Mouse (Mus musculus) C3H10T1/2 (cell line): ENCODE results near the gene Nrn1. TPM values are rescaled to one million over a fixed set of nuclear protein-coding genes. Genes with fewer than 3 reads are reported as not detected.

Experiments
- polyA plus RNA-seq, 2 experiments: library from polyadenylated mRNA; unstranded; fragments of >200 nt; fragmentation: generic; extraction: Trizol; gene quantifications; one replicate each; pipeline ENCODE4 v1.2.1; 2012; ENCODE audit warnings: missing spikeins in 2 of 2

Nrn1 gene
- not detected for polyA plus RNA-seq

DNA sequence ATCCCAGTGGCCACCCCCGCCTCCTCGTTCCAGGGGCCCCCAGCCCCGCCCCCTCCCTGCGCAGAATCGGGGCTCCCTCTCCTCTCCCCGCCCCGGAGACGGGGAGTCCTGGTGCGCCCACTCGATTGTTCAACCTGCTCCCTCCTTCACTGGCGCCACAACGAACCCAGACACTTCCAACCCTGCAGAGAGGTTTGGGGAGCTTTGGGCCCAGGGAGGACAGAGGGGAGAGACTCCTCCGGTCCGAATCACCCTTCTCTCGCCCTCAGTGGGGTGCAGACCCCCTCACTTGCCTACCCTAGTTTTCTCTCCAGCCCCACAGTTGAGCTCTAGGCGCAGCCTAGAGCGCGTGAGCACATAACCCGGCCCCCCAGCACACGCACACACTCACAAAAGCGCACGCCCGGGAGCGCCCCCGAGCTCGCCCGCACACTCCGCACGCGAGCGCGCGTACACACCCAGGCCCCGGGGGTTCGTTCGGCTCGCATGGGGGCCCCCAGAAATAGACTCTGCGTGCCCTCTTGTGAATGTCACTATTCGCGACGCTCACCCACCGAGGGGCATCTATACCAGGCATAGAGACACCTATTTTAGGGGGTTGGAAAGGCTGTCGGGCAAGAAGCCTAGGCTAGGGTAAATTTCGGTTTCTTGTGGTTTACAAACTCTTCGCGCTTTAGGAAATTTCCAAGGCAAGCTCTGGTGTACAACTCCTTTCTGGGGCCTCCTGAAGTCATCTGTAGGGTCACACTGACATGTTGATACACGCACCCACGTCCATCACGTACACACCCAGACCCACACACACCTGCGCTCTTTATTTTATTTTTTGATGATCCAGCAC, at the start of gene Nrn1:
Gene Nrn1, minus strand, starts transcription at position 401 of the 841 bp plus-strand sequence.

